Mouse (Mus musculus) embryonic facial prominence, embryonic 11.5 days (tissue): ENCODE data around the gene Hmgcl. TPM values are rescaled to one million over a fixed set of nuclear protein-coding genes. Genes with fewer than 3 reads are reported as not detected.

Experiments
- ATAC-seq: fragments of 200-750 bp; cut with Nextera tagmentation; replicated peaks from 2 replicates; pipeline ENCODE4 v1.8.0; 2017; ENCODE audit warnings: low read depth; ENCODE audit not compliant: insufficient number of reproducible peaks, low FRiP score, low TSS enrichment
- DNase-seq: peaks from one replicate; pipeline ENCODE4 v3.0.0-alpha.2; 2015; ENCODE audit warnings: low spot score
- H3K27ac ChIP-seq: fragments of 300-500 bp; sonication (generic); replicated peaks from 2 replicates; pipeline ENCODE4 v1.5.1; 2014; ENCODE audit warnings: mild to moderate bottlenecking, low read depth, low read length, control low read depth
- H3K27me3 ChIP-seq: fragments of 300-500 bp; sonication (generic); 2 replicates; pipeline ENCODE4 v1.6.1; 2014; ENCODE audit warnings: mild to moderate bottlenecking, low read length, moderate library complexity, mixed read lengths; ENCODE audit not compliant: control insufficient read depth, insufficient read depth
- H3K36me3 ChIP-seq: fragments of 300-500 bp; sonication (generic); replicated peaks from 2 replicates; pipeline ENCODE4 v1.6.1; 2014; ENCODE audit warnings: low read depth, mild to moderate bottlenecking, low read length, moderate library complexity, mixed read lengths; ENCODE audit not compliant: control insufficient read depth, insufficient read depth
- H3K4me1 ChIP-seq: fragments of 300-500 bp; sonication (generic); 2 replicates; pipeline ENCODE4 v1.6.1; 2014; ENCODE audit warnings: low read length, mixed read lengths; ENCODE audit not compliant: control insufficient read depth, insufficient read depth
- H3K4me2 ChIP-seq: fragments of 300-500 bp; sonication (generic); 2 replicates; pipeline ENCODE4 v1.6.1; 2014; ENCODE audit warnings: low read depth, mild to moderate bottlenecking, control low read depth, low read length, moderate library complexity
- H3K4me3 ChIP-seq: fragments of 300-500 bp; sonication (generic); 2 replicates; pipeline ENCODE4 v1.5.1; 2014; ENCODE audit warnings: low read depth, low read length, control low read depth
- H3K9ac ChIP-seq: fragments of 300-500 bp; sonication (generic); replicated peaks from 2 replicates; pipeline ENCODE4 v1.6.1; 2014; ENCODE audit warnings: mild to moderate bottlenecking, control low read depth, low read length
- H3K9me3 ChIP-seq: fragments of 300-500 bp; sonication (generic); replicated peaks from 2 replicates; pipeline ENCODE4 v1.6.1; 2016; ENCODE audit warnings: mild to moderate bottlenecking, low read length, inconsistent platforms, mixed read lengths; ENCODE audit not compliant: control insufficient read depth
- WGBS: fragments of 180-500 bp; shearing (Covaris S2); extraction: QIAGEN DNeasy Blood & Tissue Kit; methylation state at CpG from one replicate; pipeline ENCODE4 v1.1.7; 2014; 5-methylcytosine and 5-hydroxymethylcytosine counted together
- polyA plus RNA-seq: library from polyadenylated mRNA; unstranded; fragments of >200 nt; fragmentation: Nextera tagmentation; extraction: Ambion mirVana; gene quantifications from 2 replicates; pipeline ENCODE4 v1.2.1, GENCODE M21; 2014

Gene Hmgcl
- polyA plus RNA-seq, 1 experiment from 2014 or later: 67.0 TPM

DNA sequence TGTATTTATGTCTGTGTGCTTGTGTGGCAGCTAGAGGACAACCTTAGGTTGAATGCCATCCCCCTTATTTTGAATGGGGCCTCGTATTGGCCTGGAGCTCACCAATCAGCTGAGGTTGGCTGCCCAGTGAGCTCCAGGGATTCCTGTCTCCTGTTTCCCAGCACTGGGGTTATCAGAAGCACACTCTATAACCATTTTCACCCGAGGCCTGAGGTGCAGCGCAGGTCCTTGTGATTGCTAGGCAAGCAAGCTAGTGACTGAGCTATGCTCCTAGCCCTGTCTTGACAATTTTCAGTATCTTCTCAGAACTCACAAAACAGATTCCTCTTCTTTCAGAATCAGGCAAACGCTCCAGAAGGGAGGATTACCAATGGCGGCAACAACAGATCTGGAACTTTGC is 38.3 kb downstream of the Hmgcl start:
- Histone ChIP-seq H3K36me3 (peaks cover 5% of the 10 kb centered on the region), H3K4me3 (no peak overlapping the region), H3K4me1 (no peaks in the 10 kb centered on the region; the same call in 1 of the 2 replicates), H3K4me2 (no peak overlapping the region), H3K9ac (no peak overlapping the region), H3K9me3 (no peaks in the 10 kb centered on the region), H3K27ac (no peak overlapping the region), H3K27me3 (no peaks in the 10 kb centered on the region)
- ATAC-seq (no peak), DNase-seq (no peak)
- WGBS: 86% methylated on average over 5 of the region's 5 CpGs

DNA sequence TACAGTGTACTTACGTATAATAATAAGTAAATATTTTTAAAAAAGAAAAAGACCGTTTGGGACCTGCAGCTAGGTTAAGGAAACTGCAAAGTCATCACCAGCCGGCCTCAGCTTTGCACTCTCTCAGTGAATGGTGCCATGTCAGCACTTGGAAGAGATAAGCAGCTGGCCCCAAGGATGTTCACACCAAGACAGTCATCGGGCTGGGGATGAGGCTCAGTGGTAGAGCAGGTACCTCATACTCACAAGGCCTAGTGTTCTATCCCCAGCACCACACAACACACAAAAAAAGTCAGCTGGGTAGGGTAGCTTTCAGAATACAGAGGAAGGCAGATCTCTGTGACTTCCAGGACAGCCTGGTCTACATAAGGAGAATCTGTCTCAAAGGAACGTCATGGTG is 38.9 kb downstream of the Hmgcl start:
- no peak overlapping the region for H3K4me3 ChIP-seq
- DNase-seq (no peak), ATAC-seq (no peak)
- no peak overlapping the region for H3K27ac ChIP-seq
- no peaks in the 10 kb centered on the region; the same call in 1 of the 2 replicates for H3K4me1 ChIP-seq
- peaks cover 5% of the 10 kb centered on the region for H3K36me3 ChIP-seq
- H3K27me3 ChIP-seq: no peaks in the 10 kb centered on the region
- H3K9ac ChIP-seq: no peak overlapping the region
- WGBS: 89% methylated on average over 5 of the region's 5 CpGs
- H3K9me3 ChIP-seq: no peaks in the 10 kb centered on the region
- no peak overlapping the region for H3K4me2 ChIP-seq

DNA sequence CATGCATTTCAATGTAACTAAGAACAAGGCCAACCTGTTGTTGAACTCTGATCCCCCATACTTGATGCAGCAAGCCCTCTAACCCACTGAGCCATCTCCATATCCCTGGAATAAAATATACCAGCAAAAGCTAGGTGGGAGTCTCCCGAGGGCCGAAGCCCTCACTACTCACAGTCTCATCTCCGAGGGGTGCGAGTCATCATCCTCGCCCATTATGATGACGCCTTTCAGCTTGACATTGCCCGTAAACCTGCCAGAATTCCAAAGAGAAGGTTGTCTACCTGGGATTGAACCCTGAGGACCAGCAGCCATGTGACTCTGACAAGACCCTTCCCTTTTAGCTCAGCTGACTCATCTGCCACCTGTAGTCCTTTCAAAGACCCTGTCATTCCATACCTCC is 39.5 kb downstream of the Hmgcl start:
- H3K4me1 ChIP-seq: no peaks in the 10 kb centered on the region; the same call in 1 of the 2 replicates
- ATAC-seq (no peak), DNase-seq (no peak)
- WGBS: 86% methylated on average over 7 of the region's 7 CpGs
- no peak overlapping the region; the same call in 1 of the 2 replicates for H3K9ac ChIP-seq
- H3K36me3 ChIP-seq: peaks cover 5% of the 10 kb centered on the region
- no peaks in the 10 kb centered on the region for H3K27me3 ChIP-seq
- no peaks in the 10 kb centered on the region for H3K9me3 ChIP-seq
- H3K27ac ChIP-seq: no peak overlapping the region
- peak overlapping the region; percentile 84 for H3K4me2 ChIP-seq
- peak overlapping the region; percentile 95 for H3K4me3 ChIP-seq

DNA sequence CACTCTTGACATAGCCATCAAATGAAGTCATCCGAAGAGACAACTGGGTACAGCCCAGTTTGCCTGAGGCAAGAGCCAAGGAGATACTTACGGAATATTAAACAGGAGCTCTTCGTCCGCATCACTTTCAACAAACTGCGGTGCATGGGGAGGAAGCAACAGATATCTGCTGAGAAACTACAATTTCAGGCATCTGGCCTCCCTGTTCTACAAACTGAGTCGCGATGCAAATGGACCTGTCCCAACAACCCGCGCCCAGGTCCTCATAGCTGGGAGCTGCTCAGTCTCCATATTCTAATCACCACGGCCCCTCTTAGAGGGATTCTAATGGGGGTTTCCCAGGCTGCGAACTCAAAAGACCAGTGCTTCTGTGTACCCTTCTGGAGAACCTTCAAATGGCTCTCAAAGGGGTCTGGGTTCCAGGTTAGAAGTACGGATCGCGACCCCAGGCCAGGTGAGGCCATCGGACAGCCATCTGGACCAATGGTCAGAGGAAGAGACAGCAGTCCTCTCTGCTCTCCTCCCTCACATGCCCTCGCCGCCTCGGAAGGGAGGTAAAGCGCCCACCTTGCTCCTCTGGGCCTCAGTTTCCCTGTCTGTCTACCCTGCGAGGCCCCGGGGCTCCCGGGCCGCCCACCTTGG is 40.2 kb downstream of the Hmgcl start:
- Histone ChIP-seq H3K4me3 (peak overlapping the region; percentile 95), H3K27me3 (no peaks in the 10 kb centered on the region), H3K9ac (peak overlapping the region; percentile 95), H3K9me3 (no peaks in the 10 kb centered on the region), H3K36me3 (peaks cover 5% of the 10 kb centered on the region), H3K27ac (peak overlapping the region; percentile 73), H3K4me2 (peak overlapping the region; percentile 84), H3K4me1 (no peaks in the 10 kb centered on the region; the same call in 1 of the 2 replicates)
- 8% methylated on average over 22 of the region's 23 CpGs for WGBS
- no peak for DNase-seq
- ATAC-seq: peak; percentile 10; the same call in 1 of the 2 replicates

DNA sequence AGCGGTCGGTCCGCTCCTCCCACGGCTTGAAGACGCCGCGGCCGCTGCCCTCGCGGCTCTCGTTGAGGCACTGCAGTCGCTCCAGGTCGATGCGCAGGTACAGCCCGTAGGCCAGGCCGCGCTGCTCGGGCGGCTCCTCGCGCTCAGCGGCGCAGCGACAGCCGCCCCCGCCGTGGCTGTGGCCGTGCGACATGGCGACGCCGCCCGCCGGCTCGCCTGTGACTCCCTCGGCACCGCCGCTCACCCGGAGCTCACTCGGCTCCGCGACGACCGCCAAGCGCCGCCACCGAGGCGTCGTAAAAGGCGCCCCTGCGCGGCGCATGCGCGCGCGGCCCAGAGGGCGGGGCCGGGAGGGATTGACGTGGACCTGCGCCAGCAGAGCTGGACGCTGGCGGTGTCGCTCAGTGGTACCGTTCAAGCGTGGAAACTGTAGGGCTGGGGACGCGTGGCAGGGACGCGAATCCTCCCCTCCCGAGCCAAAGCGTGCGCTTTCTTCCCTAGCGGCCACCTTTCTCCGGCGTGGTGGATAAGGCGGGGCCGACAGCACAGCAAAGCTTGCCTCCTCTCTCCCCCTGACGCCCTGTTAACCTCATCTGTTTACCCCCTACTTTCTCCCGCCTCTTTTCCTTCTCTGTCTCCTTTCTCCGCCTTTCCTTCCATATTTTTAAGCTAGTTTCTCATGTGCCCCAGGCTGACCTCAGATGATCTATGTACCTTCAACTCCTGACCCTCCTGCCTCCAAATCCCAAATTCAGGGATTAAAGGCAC is 40.9 kb downstream of the Hmgcl start, which contains the start of gene Pithd1:
Pithd1 (minus strand) TSS at position 322 of the 768 bp plus-strand sequence.
- peak; percentile 91 for ATAC-seq
- Histone ChIP-seq H3K27me3 (no peaks in the 10 kb centered on the region), H3K9me3 (no peaks in the 10 kb centered on the region), H3K9ac (peak within 1 kb of the TSS; percentile 95), H3K4me3 (peak within 1 kb of the TSS; percentile 95), H3K27ac (peak within 1 kb of the TSS; percentile 73), H3K36me3 (peaks cover 5% of the 10 kb centered on the region), H3K4me2 (peak within 1 kb of the TSS; percentile 84), H3K4me1 (no peaks in the 10 kb centered on the region; the same call in 1 of the 2 replicates)
- WGBS: under 1% methylated on average over 81 of the region's 81 CpGs
- DNase-seq: peak; percentile 92

DNA sequence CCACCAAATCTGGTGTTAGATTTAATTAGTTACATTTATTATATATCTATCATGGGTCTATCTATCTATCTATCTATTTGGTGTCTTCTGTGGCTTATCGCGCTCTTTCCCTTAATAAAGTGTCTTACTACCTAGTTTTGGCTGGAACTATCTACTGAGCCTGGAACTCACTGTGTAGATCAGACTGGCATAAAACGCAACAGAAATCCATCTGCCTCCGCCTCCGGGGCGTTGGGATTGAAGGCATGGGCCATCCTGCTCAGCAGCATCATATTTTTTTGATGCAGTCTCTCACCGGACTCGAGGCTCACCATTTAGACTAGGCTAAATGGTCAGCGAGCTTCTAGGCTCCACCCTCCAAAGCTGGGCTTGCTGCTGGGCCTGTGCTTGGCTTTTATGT is 41.5 kb downstream of the Hmgcl start:
- ATAC-seq (no peak), DNase-seq (no peak)
- H3K4me1 ChIP-seq: no peaks in the 10 kb centered on the region; the same call in 1 of the 2 replicates
- H3K36me3 ChIP-seq: peaks cover 5% of the 10 kb centered on the region
- 68% methylated on average over 9 of the region's 9 CpGs for WGBS
- peak overlapping the region; percentile 95 for H3K9ac ChIP-seq
- H3K4me3 ChIP-seq: peak overlapping the region; percentile 95
- H3K4me2 ChIP-seq: peak overlapping the region; percentile 84
- no peaks in the 10 kb centered on the region for H3K27me3 ChIP-seq
- peak overlapping the region; percentile 73; the same call in 1 of the 2 replicates for H3K27ac ChIP-seq
- H3K9me3 ChIP-seq: no peaks in the 10 kb centered on the region

DNA sequence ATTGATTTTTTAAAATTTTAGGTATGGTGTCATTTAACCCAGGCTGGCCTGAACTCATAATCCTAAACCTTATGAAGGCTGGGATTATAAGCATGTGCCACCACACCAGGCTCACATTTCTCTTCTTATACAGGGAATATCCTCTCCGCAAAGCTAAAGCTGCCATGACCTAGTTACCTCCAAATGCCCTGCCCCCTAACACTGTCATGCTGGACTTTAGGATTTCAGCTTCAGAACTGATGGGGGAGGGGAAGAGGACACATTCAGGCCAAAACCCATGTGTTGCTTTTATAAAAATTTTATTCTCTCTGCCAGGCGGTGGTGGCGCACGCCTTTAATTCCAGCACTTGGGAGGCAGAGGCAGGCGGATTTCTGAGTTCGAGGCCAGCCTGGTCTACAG is 47.7 kb downstream of the Hmgcl start:
- DNase-seq: no peak
- ATAC-seq: no peak
- no peak overlapping the region for H3K4me3 ChIP-seq
- no peaks in the 10 kb centered on the region for H3K36me3 ChIP-seq
- no peak overlapping the region for H3K4me2 ChIP-seq
- 89% methylated on average over 6 of the region's 6 CpGs for WGBS
- no peaks in the 10 kb centered on the region for H3K27me3 ChIP-seq
- no peaks in the 10 kb centered on the region for H3K4me1 ChIP-seq
- H3K27ac ChIP-seq: no peak overlapping the region
- H3K9ac ChIP-seq: no peak overlapping the region
- no peaks in the 10 kb centered on the region for H3K9me3 ChIP-seq

DNA sequence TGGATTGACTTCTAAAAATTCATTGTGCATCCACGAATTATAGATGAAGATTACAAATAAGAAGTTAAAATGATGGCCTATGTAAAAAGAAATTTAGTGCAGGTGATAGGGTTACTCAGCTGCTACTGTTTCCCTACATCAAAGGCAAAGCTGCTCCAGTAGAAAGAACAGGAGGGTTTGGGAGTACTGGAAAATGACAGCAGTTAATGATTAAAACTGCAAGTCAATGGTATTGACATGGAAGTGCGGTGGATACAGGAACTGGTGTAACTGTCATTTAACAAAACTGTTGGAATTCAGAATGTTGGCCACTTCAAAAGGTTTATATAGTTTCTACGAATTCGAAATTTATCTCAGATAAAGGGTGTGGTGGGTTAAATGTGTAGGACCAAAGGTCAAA is 48.9 kb downstream of the Hmgcl start:
- DNase-seq: no peak
- H3K4me1 ChIP-seq: no peaks in the 10 kb centered on the region
- H3K4me3 ChIP-seq: no peak overlapping the region
- H3K27me3 ChIP-seq: no peaks in the 10 kb centered on the region
- H3K9me3 ChIP-seq: no peaks in the 10 kb centered on the region
- no peak for ATAC-seq
- H3K27ac ChIP-seq: no peak overlapping the region
- 85% methylated on average over 4 of the region's 4 CpGs for WGBS
- H3K36me3 ChIP-seq: no peaks in the 10 kb centered on the region
- no peak overlapping the region for H3K9ac ChIP-seq
- no peak overlapping the region for H3K4me2 ChIP-seq
